Mouse (Mus musculus) stomach, embryonic 14.5 days (tissue): Measurements from ENCODE around the gene Klhdc9. TPM values are rescaled to one million over a fixed set of nuclear protein-coding genes. Genes with fewer than 3 reads are reported as not detected.
A peak's percentile ranks its signal among the peaks of the same experiment; 100 is the strongest.

Experiments used
- ATAC-seq: fragments of 200-750 bp; cut with Nextera tagmentation; 2 replicates; pipeline ENCODE4 v1.8.0; 2017; ENCODE audit warnings: low read depth, moderate TSS enrichment; ENCODE audit not compliant: insufficient number of reproducible peaks, insufficient read depth, low FRiP score
- H3K27ac ChIP-seq: fragments of 300-500 bp; sonication (generic); 2 replicates; pipeline ENCODE4 v1.5.1; 2014; ENCODE audit warnings: mild to moderate bottlenecking, low read length, moderate library complexity, mixed read lengths
- H3K27me3 ChIP-seq: fragments of 300-500 bp; sonication (generic); 2 replicates; pipeline ENCODE4 v1.6.1; 2014; ENCODE audit warnings: low read length, control low read depth, mixed read lengths; ENCODE audit not compliant: control insufficient read depth, insufficient read depth
- H3K36me3 ChIP-seq: fragments of 300-500 bp; sonication (generic); 2 replicates; pipeline ENCODE4 v1.6.1; 2014; ENCODE audit warnings: mild to moderate bottlenecking, control low read depth, low read length, moderate library complexity, mixed read lengths; ENCODE audit not compliant: control insufficient read depth, insufficient read depth
- H3K4me1 ChIP-seq: fragments of 300-500 bp; sonication (generic); 2 replicates; pipeline ENCODE4 v1.6.1; 2014; ENCODE audit warnings: low read length, control low read depth, mixed read lengths; ENCODE audit not compliant: control insufficient read depth, insufficient read depth
- H3K4me2 ChIP-seq: fragments of 300-500 bp; sonication (generic); replicated peaks from 2 replicates; pipeline ENCODE4 v1.6.1; 2014; ENCODE audit warnings: low read depth, low read length, control low read depth
- H3K4me3 ChIP-seq: fragments of 300-500 bp; sonication (generic); 2 replicates; pipeline ENCODE4 v1.5.1; 2014; ENCODE audit warnings: low read depth, low read length, control low read depth
- H3K9ac ChIP-seq: fragments of 300-500 bp; sonication (generic); replicated peaks from 2 replicates; pipeline ENCODE4 v1.6.1; 2014; ENCODE audit warnings: low read depth, mild to moderate bottlenecking, control low read depth, low read length, moderate library complexity, mixed read lengths
- H3K9me3 ChIP-seq: fragments of 300-500 bp; sonication (generic); 2 replicates; pipeline ENCODE4 v1.6.1; 2016; ENCODE audit warnings: low read depth, low read length, control low read depth; ENCODE audit not compliant: control insufficient read depth
- WGBS: fragments of 180-500 bp; shearing (Covaris S2); extraction: QIAGEN DNeasy Blood & Tissue Kit; methylation state at CpG from one replicate; pipeline ENCODE4 v1.1.7; 2014; 5-methylcytosine and 5-hydroxymethylcytosine counted together
- polyA plus RNA-seq: library from polyadenylated mRNA; unstranded; fragments of >200 nt; fragmentation: Nextera tagmentation; extraction: Ambion mirVana; gene quantifications from 2 replicates; pipeline ENCODE4 v1.2.1, GENCODE M21; 2014

The Klhdc9 gene
- polyA plus RNA-seq, 1 experiment from 2014 or later = 1.5 TPM

DNA sequence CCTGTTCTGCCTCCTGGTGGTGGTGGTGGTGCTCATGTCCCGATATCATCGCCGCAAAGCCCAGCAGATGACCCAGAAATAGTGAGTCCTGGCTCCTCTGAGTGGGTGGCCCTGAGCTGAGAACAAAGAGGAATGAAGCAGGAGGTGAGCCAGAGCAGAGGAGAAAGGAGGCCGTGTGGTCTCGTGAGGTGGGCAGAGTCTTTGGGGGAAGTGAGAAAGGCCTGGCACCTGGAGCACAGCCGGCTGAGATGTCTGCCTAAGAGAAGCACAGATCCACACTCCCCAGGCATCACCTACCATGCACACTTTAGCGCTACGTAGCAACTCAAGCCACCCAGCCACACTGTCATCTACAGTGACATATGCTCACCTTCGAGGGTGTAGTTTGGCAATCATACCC is 24.6 kb upstream of the Klhdc9 start:
- Histone ChIP-seq H3K4me1 (peaks cover 3% of the 10 kb centered on the region; the same call in 1 of the 2 replicates), H3K4me3 (no peak overlapping the region), H3K36me3 (no peaks in the 10 kb centered on the region), H3K9me3 (no peaks in the 10 kb centered on the region), H3K4me2 (no peak overlapping the region), H3K9ac (no peak overlapping the region), H3K27ac (no peak overlapping the region), H3K27me3 (no peaks in the 10 kb centered on the region)
- WGBS = 67% methylated on average over 9 of the region's 9 CpGs
- ATAC-seq = no peak

DNA sequence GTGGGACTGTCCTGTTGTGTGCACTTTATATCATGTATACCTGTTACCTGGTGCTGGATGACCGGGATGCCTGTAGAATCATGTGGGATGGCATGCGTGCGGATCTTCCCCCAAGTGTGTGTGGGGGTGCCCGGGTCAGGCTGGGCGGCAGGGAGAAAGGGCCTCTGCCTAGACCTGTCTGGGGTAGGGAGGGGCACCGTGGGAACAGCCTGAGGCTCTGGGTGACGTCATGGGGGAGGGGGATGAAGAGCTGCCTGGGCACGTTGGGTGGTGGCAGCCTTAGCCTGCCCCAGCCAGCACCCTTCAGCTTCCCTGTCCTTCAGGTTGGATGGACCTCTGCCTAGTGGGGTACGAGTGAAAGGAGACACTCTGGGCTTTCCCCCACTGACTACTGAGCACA is 23.8 kb upstream of the Klhdc9 start:
- no peak overlapping the region for H3K9ac ChIP-seq
- 52% methylated on average over 9 of the region's 9 CpGs for WGBS
- 0 out of 2 replicates have a peak, but pooled peaks cover 6% of the 10 kb centered on the region for H3K4me1 ChIP-seq
- H3K9me3 ChIP-seq = no peaks in the 10 kb centered on the region
- 0 out of 2 replicates have a peak, but pooled peaks have one; percentile 21 for ATAC-seq
- no peak overlapping the region for H3K27ac ChIP-seq
- no peaks in the 10 kb centered on the region for H3K27me3 ChIP-seq
- no peak overlapping the region for H3K4me3 ChIP-seq
- no peak overlapping the region for H3K4me2 ChIP-seq
- H3K36me3 ChIP-seq = no peaks in the 10 kb centered on the region

DNA sequence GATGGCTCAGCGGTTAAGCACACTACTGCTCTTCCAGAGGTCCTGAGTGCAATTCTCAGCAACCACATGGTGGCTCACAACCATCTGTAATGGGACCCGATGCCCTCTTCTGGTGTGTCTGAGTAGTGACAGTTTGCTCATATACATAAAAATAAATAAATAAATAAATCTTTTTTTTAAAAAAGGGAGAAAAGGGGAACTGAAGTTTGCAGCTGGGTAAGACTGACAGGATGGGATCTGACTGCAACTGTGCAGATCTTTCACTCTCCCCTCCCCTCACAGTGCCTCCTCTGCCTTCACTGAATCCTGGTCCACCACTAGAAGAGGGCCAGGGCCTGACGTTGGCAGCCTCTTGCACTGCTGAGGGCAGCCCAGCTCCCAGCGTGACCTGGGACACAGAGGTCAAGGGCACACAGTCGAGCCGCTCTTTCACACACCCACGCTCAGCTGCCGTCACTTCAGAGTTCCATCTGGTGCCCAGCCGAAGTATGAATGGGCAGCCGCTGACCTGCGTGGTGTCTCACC is 21.6 kb upstream of the Klhdc9 start:
- Histone ChIP-seq H3K36me3 (no peaks in the 10 kb centered on the region), H3K9ac (no peak overlapping the region), H3K4me3 (no peak overlapping the region), H3K27me3 (no peaks in the 10 kb centered on the region), H3K4me1 (0 out of 2 replicates have a peak, but pooled peaks cover 6% of the 10 kb centered on the region), H3K4me2 (no peak overlapping the region), H3K9me3 (no peaks in the 10 kb centered on the region), H3K27ac (no peak overlapping the region)
- ATAC-seq = no peak
- 83% methylated on average over 11 of the region's 11 CpGs for WGBS

DNA sequence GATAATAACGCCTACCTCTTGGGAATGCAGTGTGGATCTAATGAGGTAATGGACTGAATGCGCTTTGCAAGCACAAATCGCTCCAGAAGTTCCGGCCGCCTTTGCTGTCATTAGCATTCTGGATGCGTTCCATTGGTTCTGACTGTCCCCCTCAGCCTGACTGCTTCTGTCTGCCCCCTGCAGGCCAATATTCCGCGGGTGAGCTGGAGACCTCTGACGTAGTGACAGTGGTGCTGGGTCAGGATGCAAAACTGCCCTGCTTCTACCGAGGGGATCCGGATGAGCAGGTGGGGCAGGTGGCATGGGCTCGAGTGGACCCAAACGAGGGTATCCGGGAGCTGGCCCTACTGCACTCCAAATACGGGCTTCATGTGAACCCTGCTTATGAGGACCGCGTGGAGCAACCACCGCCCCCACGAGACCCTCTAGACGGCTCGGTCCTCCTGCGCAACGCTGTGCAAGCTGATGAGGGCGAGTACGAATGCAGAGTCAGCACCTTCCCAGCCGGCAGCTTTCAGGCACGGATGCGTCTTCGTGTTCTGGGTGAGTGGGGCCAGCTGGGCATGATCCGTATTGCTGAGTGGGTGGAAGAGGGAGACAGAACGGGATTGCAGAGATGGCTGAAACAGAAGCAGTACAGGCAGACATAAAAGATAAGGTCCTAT is 19.5 kb upstream of the Klhdc9 start:
- Histone ChIP-seq H3K4me1 (0 out of 2 replicates have a peak, but pooled peaks cover 6% of the 10 kb centered on the region), H3K4me2 (peak overlapping the region; percentile 46), H3K9me3 (no peaks in the 10 kb centered on the region), H3K4me3 (peak overlapping the region; percentile 13; the same call in 1 of the 2 replicates), H3K36me3 (no peaks in the 10 kb centered on the region), H3K27ac (no peak overlapping the region), H3K9ac (no peak overlapping the region), H3K27me3 (no peaks in the 10 kb centered on the region)
- WGBS = 6% methylated on average over 31 of the region's 31 CpGs
- peak; percentile 25; the same call in 1 of the 2 replicates for ATAC-seq

DNA sequence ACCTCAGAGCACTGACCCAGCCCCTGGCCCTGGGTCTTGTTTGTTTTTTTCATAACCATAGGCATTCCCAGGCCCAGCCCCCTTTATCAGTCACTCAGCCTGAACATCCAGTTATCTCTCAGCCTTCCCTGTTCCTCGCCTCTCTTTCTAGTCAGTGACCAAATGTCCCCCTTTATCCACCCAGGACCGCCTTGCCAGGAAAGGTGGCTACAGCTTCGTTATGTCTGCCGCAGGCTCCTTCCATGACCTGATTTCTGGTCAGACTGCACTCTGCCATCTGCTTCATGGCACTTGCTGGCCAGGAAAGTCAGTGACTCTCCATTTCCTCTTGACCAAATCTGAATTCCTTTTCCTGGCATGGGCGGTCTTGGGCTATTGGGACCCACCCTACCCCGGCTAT is 17.7 kb upstream of the Klhdc9 start:
- WGBS = 82% methylated on average over 6 of the region's 6 CpGs
- Histone ChIP-seq H3K27ac (no peak overlapping the region), H3K9ac (no peak overlapping the region), H3K4me1 (peaks cover 11% of the 10 kb centered on the region; the same call in 1 of the 2 replicates), H3K27me3 (no peaks in the 10 kb centered on the region), H3K4me2 (no peak overlapping the region), H3K36me3 (no peaks in the 10 kb centered on the region), H3K4me3 (no peak overlapping the region), H3K9me3 (no peaks in the 10 kb centered on the region)
- no peak for ATAC-seq

DNA sequence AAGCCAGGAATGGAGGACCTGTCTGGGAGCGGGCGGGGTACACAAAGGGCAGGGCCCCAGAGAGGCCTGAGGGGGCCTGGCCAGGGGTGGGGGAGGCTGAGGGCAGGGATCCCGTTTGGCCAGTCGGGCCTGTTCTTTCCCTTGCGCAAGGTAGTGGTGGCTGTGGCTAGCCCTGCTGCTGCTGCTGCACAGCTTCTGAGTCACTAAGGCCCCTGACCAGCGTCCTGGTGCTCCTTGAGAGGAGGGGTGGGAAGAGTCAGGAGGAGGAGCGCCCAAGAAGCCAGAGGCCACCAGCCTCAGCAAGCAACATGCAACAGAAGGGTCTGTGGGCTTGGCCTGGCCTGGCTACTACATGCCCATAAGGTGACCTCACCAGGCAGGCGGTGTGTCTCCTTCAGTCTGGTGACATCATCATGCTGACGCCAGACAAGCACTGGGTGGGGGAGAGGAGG is 15.1 kb upstream of the Klhdc9 start:
- Histone ChIP-seq H3K27ac (peak overlapping the region; percentile 10; the same call in 1 of the 2 replicates), H3K4me3 (no peak overlapping the region), H3K9me3 (no peaks in the 10 kb centered on the region), H3K4me1 (peaks cover 20% of the 10 kb centered on the region; the same call in 1 of the 2 replicates), H3K27me3 (no peaks in the 10 kb centered on the region), H3K4me2 (peak overlapping the region; percentile 0; the same call in 1 of the 2 replicates), H3K9ac (no peak overlapping the region), H3K36me3 (no peaks in the 10 kb centered on the region)
- ATAC-seq = peak; percentile 87
- WGBS = 45% methylated on average over 9 of the region's 9 CpGs

DNA sequence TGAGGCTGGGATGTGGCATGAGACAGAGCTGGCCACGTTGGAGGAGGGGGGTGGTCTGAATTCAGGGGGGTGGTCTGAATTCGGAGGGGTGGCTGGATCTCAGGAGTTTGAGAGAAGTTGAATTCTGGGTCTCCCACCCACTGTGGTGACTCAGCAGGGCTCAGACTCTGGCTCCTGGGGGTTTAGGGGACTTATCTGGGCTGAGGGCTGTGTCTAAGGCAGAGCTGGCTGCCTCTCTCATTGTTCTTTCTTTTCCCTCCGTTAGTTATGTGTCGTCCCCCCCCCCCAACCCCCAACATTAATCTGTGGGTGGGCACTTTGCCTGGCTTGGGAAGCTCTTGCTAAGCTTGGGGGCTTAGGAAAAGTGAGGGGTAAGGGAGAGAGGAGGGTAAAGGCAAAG is 13.3 kb upstream of the Klhdc9 start:
- no peaks in the 10 kb centered on the region for H3K27me3 ChIP-seq
- no peaks in the 10 kb centered on the region for H3K9me3 ChIP-seq
- no peak for ATAC-seq
- H3K36me3 ChIP-seq = no peaks in the 10 kb centered on the region
- H3K9ac ChIP-seq = no peak overlapping the region; the same call in 1 of the 2 replicates
- peak overlapping the region; percentile 12; the same call in 1 of the 2 replicates for H3K27ac ChIP-seq
- H3K4me2 ChIP-seq = peak overlapping the region; percentile 29
- 7% methylated on average over 4 of the region's 4 CpGs for WGBS
- no peak overlapping the region for H3K4me3 ChIP-seq
- H3K4me1 ChIP-seq = peaks cover 14% of the 10 kb centered on the region; the same call in 1 of the 2 replicates

DNA sequence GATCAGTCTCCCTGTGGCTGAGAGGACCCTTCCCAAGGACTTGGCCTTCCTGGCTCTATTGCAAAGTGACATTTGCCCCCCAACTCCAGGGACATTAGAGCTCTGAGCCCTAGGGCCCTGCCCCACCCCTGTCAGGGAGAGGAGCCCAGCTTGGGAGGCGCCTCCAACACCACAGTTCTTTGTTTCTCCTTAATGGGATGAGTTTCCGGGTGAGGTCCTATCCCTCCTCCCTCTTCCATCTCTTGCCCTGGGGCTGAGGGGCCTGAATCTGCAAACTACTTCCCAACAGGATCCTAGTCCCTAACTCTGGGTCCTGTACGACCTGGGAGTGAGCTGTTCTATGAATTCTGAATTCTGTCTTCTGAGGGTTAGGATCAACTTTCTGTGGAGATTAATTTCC is 12.3 kb upstream of the Klhdc9 start:
- H3K9me3 ChIP-seq = no peaks in the 10 kb centered on the region
- no peak for ATAC-seq
- no peaks in the 10 kb centered on the region for H3K27me3 ChIP-seq
- peak overlapping the region; percentile 29; the same call in 1 of the 2 replicates for H3K4me2 ChIP-seq
- H3K4me1 ChIP-seq = peaks cover 14% of the 10 kb centered on the region; the same call in 1 of the 2 replicates
- 48% methylated on average over 3 of the region's 3 CpGs for WGBS
- H3K36me3 ChIP-seq = no peaks in the 10 kb centered on the region
- peak overlapping the region; percentile 12; the same call in 1 of the 2 replicates for H3K27ac ChIP-seq
- no peak overlapping the region for H3K9ac ChIP-seq
- no peak overlapping the region for H3K4me3 ChIP-seq
